Mouse (Mus musculus) kidney, postnatal 0 days (tissue): ENCODE measurements around the gene Anks1b. TPM values are rescaled to one million over a fixed set of nuclear protein-coding genes. Genes with fewer than 3 reads are reported as not detected.
A peak's percentile ranks its signal among the peaks of the same experiment; 100 is the strongest.
"Not testable (repeated sequence)": the region's sequence is repeated elsewhere in the genome, so short reads cannot be mapped to it uniquely, and the experiment has no call there.

ENCODE experiments used
- ATAC-seq: fragments of 200-750 bp; cut with Nextera tagmentation; replicated peaks from 2 replicates; pipeline ENCODE4 v1.8.0; 2017; ENCODE audit warnings: low read depth, moderate number of reproducible peaks, moderate TSS enrichment, moderate library complexity; ENCODE audit not compliant: low FRiP score
- DNase-seq: peaks from one replicate; pipeline ENCODE4 v3.0.0-alpha.2; 2016; ENCODE audit warnings: low spot score
- H3K27ac ChIP-seq: fragments of 300-500 bp; sonication (generic); 2 replicates; pipeline ENCODE4 v1.5.1; 2014; ENCODE audit warnings: mild to moderate bottlenecking
- H3K27me3 ChIP-seq: fragments of 300-500 bp; sonication (generic); 2 replicates; pipeline ENCODE4 v1.6.1; 2014; ENCODE audit warnings: low read length, mixed read lengths; ENCODE audit not compliant: insufficient read depth
- H3K36me3 ChIP-seq: fragments of 300-500 bp; sonication (generic); 2 replicates; pipeline ENCODE4 v1.6.1; 2014; ENCODE audit warnings: low read length, mixed read lengths; ENCODE audit not compliant: insufficient read depth
- H3K4me1 ChIP-seq: fragments of 300-500 bp; sonication (generic); replicated peaks from 2 replicates; pipeline ENCODE4 v1.6.1; 2014; ENCODE audit warnings: antibody characterized with exemption, low read length, mixed read lengths; ENCODE audit not compliant: insufficient read depth
- H3K4me2 ChIP-seq: fragments of 300-500 bp; sonication (generic); 2 replicates; pipeline ENCODE4 v1.6.1; 2014; ENCODE audit warnings: mild to moderate bottlenecking, low read length, moderate library complexity, mixed read lengths
- H3K4me3 ChIP-seq: fragments of 300-500 bp; sonication (generic); replicated peaks from 2 replicates; pipeline ENCODE4 v1.5.1; 2014; ENCODE audit warnings: low read depth, low read length
- H3K9ac ChIP-seq: fragments of 300-500 bp; sonication (generic); 2 replicates; pipeline ENCODE4 v1.6.1; 2014; ENCODE audit warnings: low read depth, low read length
- H3K9me3 ChIP-seq: fragments of 300-500 bp; sonication (generic); replicated peaks from 2 replicates; pipeline ENCODE4 v1.6.1; 2016; ENCODE audit warnings: low read length, inconsistent platforms, mixed read lengths
- CTCF ChIP-seq: IDR thresholded peaks from 2 replicates; pipeline ENCODE4 v1.5.1; 2016; ENCODE audit warnings: antibody characterized with exemption, low read depth, mild to moderate bottlenecking, moderate library complexity
- WGBS: fragments of 180-500 bp; shearing (Covaris S2); extraction: QIAGEN DNeasy Blood & Tissue Kit; methylation state at CpG from one replicate; pipeline ENCODE4 v1.1.7; 2014; 5-methylcytosine and 5-hydroxymethylcytosine counted together
- polyA plus RNA-seq: library from polyadenylated mRNA; unstranded; fragments of >200 nt; fragmentation: Nextera tagmentation; extraction: Ambion mirVana; gene quantifications from 2 replicates; pipeline ENCODE4 v1.2.1, GENCODE M21; 2015

Gene Anks1b
- polyA plus RNA-seq, 1 experiment from 2014 or later, result 3.1 TPM

DNA sequence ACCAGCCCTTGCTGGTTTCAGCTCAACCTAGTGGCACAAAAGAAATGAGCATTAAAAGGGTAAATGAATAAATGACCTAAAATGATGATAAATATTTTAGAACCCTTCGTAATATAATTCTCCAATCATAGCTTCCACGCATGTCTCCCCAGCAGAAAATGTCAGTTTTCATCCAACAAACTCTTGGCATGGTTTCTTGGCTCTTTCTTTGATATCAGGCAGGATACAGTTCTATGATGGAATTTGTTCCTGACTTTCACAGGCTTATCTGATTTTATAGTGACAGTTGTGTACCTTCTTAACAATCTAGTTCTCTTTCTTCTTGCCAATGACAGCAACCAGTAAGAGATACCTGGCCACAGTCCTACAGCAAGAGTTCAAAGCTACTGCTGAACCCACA lies 743.3 kb downstream of the Anks1b start:
- Histone ChIP-seq H3K27ac (no peak overlapping the region), H3K4me2 (no peak overlapping the region), H3K9ac (no peak overlapping the region), H3K36me3 (no peaks in the 10 kb centered on the region), H3K4me3 (no peak overlapping the region), H3K27me3 (no peaks in the 10 kb centered on the region), H3K9me3 (no peaks in the 10 kb centered on the region), H3K4me1 (no peaks in the 10 kb centered on the region)
- no peak for ATAC-seq
- TF ChIP-seq CTCF, result no peak
- whole genome bisulfite sequencing, result 87% methylated on average over 2 of the region's 2 CpGs
- DNase-seq, result no peak

DNA sequence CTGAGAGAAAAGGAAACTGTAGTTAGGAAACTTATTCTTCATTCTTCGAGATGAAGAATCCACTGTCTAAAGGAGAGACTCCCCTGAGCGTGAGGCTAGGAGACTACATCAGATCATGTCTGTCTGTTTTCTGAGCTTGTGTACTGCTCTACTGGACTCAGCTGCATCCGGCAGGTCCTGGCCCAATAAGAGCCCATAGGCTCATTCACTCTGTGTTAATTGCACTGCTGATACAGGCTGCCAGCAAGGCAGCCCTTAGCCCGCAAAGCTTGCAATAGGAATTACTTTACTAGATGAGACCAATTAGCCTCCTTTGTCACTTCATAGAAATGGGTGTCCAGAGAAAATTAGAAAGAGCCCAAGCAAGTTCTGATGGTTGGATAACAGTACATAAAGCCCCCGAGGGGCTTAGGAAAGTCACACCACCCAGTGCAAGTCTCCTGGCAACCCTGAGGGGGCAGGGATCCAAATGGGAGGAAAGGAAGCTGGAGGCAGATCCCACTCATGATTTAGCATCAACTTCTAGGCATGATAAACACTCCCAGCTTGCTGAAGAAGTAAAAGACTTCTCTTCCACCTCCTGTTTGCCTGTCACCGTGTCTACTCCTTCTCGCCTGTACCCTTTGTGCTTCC lies 744.5 kb downstream of the Anks1b start:
- Histone ChIP-seq H3K27me3 (no peaks in the 10 kb centered on the region), H3K9ac (no peak overlapping the region), H3K27ac (no peak overlapping the region), H3K4me3 (no peak overlapping the region), H3K9me3 (no peaks in the 10 kb centered on the region), H3K36me3 (no peaks in the 10 kb centered on the region), H3K4me2 (no peak overlapping the region), H3K4me1 (no peaks in the 10 kb centered on the region)
- ATAC-seq (no peak), DNase-seq (no peak)
- WGBS, result 66% methylated on average over 7 of the region's 7 CpGs
- no peak for TF ChIP-seq CTCF

DNA sequence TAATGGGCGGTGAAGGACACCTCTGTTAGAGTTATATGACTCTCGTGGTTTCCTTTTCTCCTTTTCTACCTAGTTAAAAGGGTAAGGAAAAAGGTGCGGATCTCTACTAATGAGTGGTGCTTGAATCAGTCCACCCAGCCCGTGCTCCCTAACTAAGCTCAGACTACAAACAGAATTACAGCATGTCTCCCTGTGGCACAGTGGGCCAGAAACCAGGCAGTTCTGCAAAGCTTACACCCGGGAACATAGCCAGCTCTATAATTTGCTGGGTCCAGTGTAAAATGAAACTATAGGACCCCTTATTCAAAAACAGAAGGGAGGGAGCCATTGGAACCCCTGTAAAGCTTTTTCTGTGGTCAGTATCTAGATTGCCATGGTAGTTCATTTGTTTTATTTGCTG lies 754.2 kb downstream of the Anks1b start:
- 84% methylated on average over 5 of the region's 5 CpGs for WGBS
- Histone ChIP-seq H3K4me3 (no peak overlapping the region), H3K4me1 (no peaks in the 10 kb centered on the region), H3K4me2 (no peak overlapping the region), H3K27ac (no peak overlapping the region), H3K9me3 (no peaks in the 10 kb centered on the region), H3K36me3 (no peaks in the 10 kb centered on the region), H3K9ac (no peak overlapping the region), H3K27me3 (no peaks in the 10 kb centered on the region)
- DNase-seq, result no peak
- no peak for ATAC-seq
- no peak for TF ChIP-seq CTCF

- TF ChIP-seq CTCF, result no peak
- H3K9me3 ChIP-seq, result no peaks in the 10 kb centered on the region
- no peak overlapping the region for H3K4me2 ChIP-seq
- ATAC-seq (no peak), DNase-seq (peak; percentile 1)
- no peak overlapping the region for H3K9ac ChIP-seq
- 76% methylated on average over 7 of the region's 7 CpGs for WGBS
- H3K4me1 ChIP-seq, result no peaks in the 10 kb centered on the region
- H3K27ac ChIP-seq, result no peak overlapping the region
- H3K36me3 ChIP-seq, result no peaks in the 10 kb centered on the region
- H3K27me3 ChIP-seq, result no peaks in the 10 kb centered on the region
- H3K4me3 ChIP-seq, result no peak overlapping the region
Observed at GRCm38 (mm10) chr10:90630099-90630698, 756.9 kb downstream of the Anks1b start.

- DNase-seq, H3K36me3 ChIP-seq, ATAC-seq, H3K27ac ChIP-seq, H3K4me1 ChIP-seq, H3K9ac ChIP-seq, H3K9me3 ChIP-seq, H3K4me3 ChIP-seq, H3K4me2 ChIP-seq, H3K27me3 ChIP-seq: not testable (repeated sequence)
- 84% methylated on average over 3 of the region's 3 CpGs for WGBS
Observed at GRCm38 (mm10) chr10:90630794-90631193, 757.5 kb downstream of the Anks1b start.

DNA sequence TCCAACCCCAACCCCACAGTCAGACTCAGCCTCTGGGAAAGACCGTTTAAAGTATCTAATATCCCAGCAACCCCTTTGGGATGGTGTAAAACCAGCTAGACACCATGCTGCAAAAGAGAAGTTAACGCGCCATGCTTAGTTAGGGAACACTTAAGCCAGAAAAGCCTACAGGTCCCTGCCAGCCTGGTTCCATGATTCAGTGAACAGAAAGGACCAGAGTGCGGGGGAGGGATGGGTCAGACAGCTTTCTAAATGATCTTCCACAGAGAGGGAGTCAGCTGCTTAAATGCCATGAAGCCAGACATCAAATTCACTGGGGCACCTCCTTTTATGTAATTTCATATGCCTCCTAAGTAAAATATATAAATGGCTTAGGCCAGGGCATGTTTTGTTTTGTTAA lies 764.0 kb downstream of the Anks1b start:
- Histone ChIP-seq H3K36me3 (no peaks in the 10 kb centered on the region), H3K9ac (no peak overlapping the region), H3K4me2 (no peak overlapping the region), H3K27me3 (no peaks in the 10 kb centered on the region), H3K27ac (no peak overlapping the region), H3K4me1 (no peaks in the 10 kb centered on the region), H3K4me3 (no peak overlapping the region), H3K9me3 (no peaks in the 10 kb centered on the region)
- DNase-seq, result peak; percentile 68
- TF ChIP-seq CTCF, result no peak
- no peak for ATAC-seq
- WGBS, result 45% methylated on average over 4 of the region's 4 CpGs

- H3K4me2 ChIP-seq, result no peak overlapping the region
- no peak overlapping the region for H3K27ac ChIP-seq
- no peaks in the 10 kb centered on the region for H3K4me1 ChIP-seq
- no peaks in the 10 kb centered on the region for H3K36me3 ChIP-seq
- ATAC-seq (no peak), DNase-seq (no peak)
- H3K9me3 ChIP-seq, result no peaks in the 10 kb centered on the region
- WGBS, result 74% methylated on average over 2 of the region's 2 CpGs
- no peaks in the 10 kb centered on the region for H3K27me3 ChIP-seq
- no peak overlapping the region for H3K4me3 ChIP-seq
- no peak overlapping the region for H3K9ac ChIP-seq
- TF ChIP-seq CTCF, result no peak
Observed at GRCm38 (mm10) chr10:90649681-90650080, 776.4 kb downstream of the Anks1b start.
